Mouse (Mus musculus) MEL (cell line): ENCODE measurements at regions not wholly inside any gene's neighbourhood (a gene's known extent, or its start where the extent isn't known, plus 50 kb on each side); places are given as distances from the start of the nearest gene placed in this dataset.

Experiments used
- DNase-seq: peaks from one replicate; pipeline ENCODE4 v3.0.0; 2011; ENCODE audit warnings: low read depth, low spot score
- H3K27ac ChIP-seq: 2 replicates; pipeline ENCODE4 v1.5.1; 2012; ENCODE audit warnings: low read depth, mild to moderate bottlenecking, control low read depth, low read length, moderate library complexity; ENCODE audit not compliant: control insufficient read depth
- H3K27me3 ChIP-seq, 2 experiments: fragments of 150-350 bp in 1 of 2; sonication (generic) in 1 of 2; 2 replicates each; pipeline ENCODE4 v1.6.1; 2012; ENCODE audit warnings: low read length in 2 of 2, mild to moderate bottlenecking in 2 of 2, improper control_type of control experiment in 1 of 2, moderate library complexity in 1 of 2; ENCODE audit not compliant: insufficient read depth in 2 of 2, control insufficient read depth in 1 of 2
- H3K36me3 ChIP-seq, 2 experiments: 2 replicates each; pipeline ENCODE4 v1.6.1; 2012 to 2014; ENCODE audit warnings: low read length in 2 of 2, improper control_type of control experiment in 1 of 2, inconsistent platforms in 1 of 2, mild to moderate bottlenecking in 1 of 2; ENCODE audit not compliant: insufficient read depth in 2 of 2, control insufficient read depth in 1 of 2
- H3K4me1 ChIP-seq, 2 experiments: fragments of 150-350 bp in 1 of 2; sonication (generic) in 1 of 2; 2 replicates each; pipeline ENCODE4 v1.6.1; 2012; ENCODE audit warnings: low read length in 2 of 2, improper control_type of control experiment in 1 of 2, mild to moderate bottlenecking in 1 of 2; ENCODE audit not compliant: insufficient read depth in 2 of 2, control insufficient read depth in 1 of 2
- H3K4me3 ChIP-seq, 2 experiments: fragments of 150-350 bp in 1 of 2; sonication (generic) in 1 of 2; 2 replicates each; pipeline ENCODE4 v1.5.1; 2012; ENCODE audit warnings: low read depth in 2 of 2, low read length in 2 of 2, mild to moderate bottlenecking in 2 of 2, moderate library complexity in 2 of 2, control low read depth in 1 of 2, improper control_type of control experiment in 1 of 2; ENCODE audit not compliant: control insufficient read depth in 1 of 2, insufficient read depth in 1 of 2
- H3K79me2 ChIP-seq: 2 replicates; pipeline ENCODE4 v1.6.1; 2012; ENCODE audit warnings: mild to moderate bottlenecking, low read length, moderate library complexity; ENCODE audit not compliant: control insufficient read depth, poor library complexity, insufficient read depth
- H3K9ac ChIP-seq: 2 replicates; pipeline ENCODE4 v1.6.1; 2012; ENCODE audit warnings: low read depth, mild to moderate bottlenecking, control low read depth, low read length, moderate library complexity; ENCODE audit not compliant: control insufficient read depth, poor library complexity, severe bottlenecking
- H3K9me3 ChIP-seq: fragments of 150-350 bp; sonication (generic); replicated peaks from 2 replicates; pipeline ENCODE4 v1.6.1; 2012; ENCODE audit warnings: mild to moderate bottlenecking, low read length, improper control_type of control experiment, moderate library complexity; ENCODE audit not compliant: insufficient read depth
- BHLHE40 ChIP-seq: IDR thresholded peaks from 2 replicates; pipeline ENCODE4 v1.6.1; 2012; ENCODE audit warnings: low read depth, mild to moderate bottlenecking, inconsistent platforms, low read length, improper control_type of control experiment, borderline replicate concordance
- CHD1 ChIP-seq: IDR thresholded peaks from 2 replicates; pipeline ENCODE4 v1.6.1; 2012; ENCODE audit warnings: low read depth, mild to moderate bottlenecking, inconsistent platforms, low read length, improper control_type of control experiment
- CTCF ChIP-seq, 3 experiments: IDR thresholded peaks in 2 of 3; conservative IDR thresholded peaks in 1 of 3; 2 replicates each; pipeline ENCODE4 v1.5.1; 2011 to 2012; ENCODE audit warnings: low read length in 3 of 3, low read depth in 2 of 3, mild to moderate bottlenecking in 2 of 3, improper control_type of control experiment in 1 of 3, inconsistent platforms in 1 of 3, mixed read lengths in 1 of 3, moderate library complexity in 1 of 3; ENCODE audit not compliant: control insufficient read depth in 1 of 3, insufficient read depth in 1 of 3, poor library complexity in 1 of 3, severe bottlenecking in 1 of 3
- ELF1 ChIP-seq: IDR thresholded peaks from 2 replicates; pipeline ENCODE4 v1.6.1; 2014; ENCODE audit warnings: low read depth, mild to moderate bottlenecking, inconsistent platforms, low read length, improper control_type of control experiment, moderate library complexity
- EP300 ChIP-seq, 2 experiments: IDR thresholded peaks; 2 replicates each; pipeline ENCODE4 v1.6.1; 2011; ENCODE audit warnings: improper control_type of control experiment in 2 of 2, low read length in 2 of 2, low read depth in 1 of 2, mild to moderate bottlenecking in 1 of 2
- ETS1 ChIP-seq: IDR thresholded peaks from 2 replicates; pipeline ENCODE4 v1.6.1; 2012; ENCODE audit warnings: low read depth, mild to moderate bottlenecking, inconsistent platforms, low read length, improper control_type of control experiment, moderate library complexity
- GABPA ChIP-seq: IDR thresholded peaks from 2 replicates; pipeline ENCODE4 v1.6.1; 2012; ENCODE audit warnings: low read depth, mild to moderate bottlenecking, inconsistent platforms, low read length, improper control_type of control experiment, moderate library complexity
- GATA1 ChIP-seq: IDR thresholded peaks from 2 replicates; pipeline ENCODE4 v1.6.1; 2011; ENCODE audit warnings: low read depth, low read length, improper control_type of control experiment
- KAT2A ChIP-seq: conservative IDR thresholded peaks from 2 replicates; pipeline ENCODE4 v1.6.1; 2012; ENCODE audit warnings: low read depth, low read length, improper control_type of control experiment, inconsistent platforms
- MAFK ChIP-seq: IDR thresholded peaks from 2 replicates; pipeline ENCODE4 v1.6.1; 2011; ENCODE audit warnings: low read depth, mild to moderate bottlenecking, low read length, improper control_type of control experiment, borderline replicate concordance
- MAX ChIP-seq: IDR thresholded peaks from 2 replicates; pipeline ENCODE4 v1.6.1; 2011; ENCODE audit warnings: low read length, improper control_type of control experiment
- MAZ ChIP-seq: IDR thresholded peaks from 2 replicates; pipeline ENCODE4 v1.6.1; 2012; ENCODE audit warnings: low read depth, mild to moderate bottlenecking, inconsistent platforms, low read length, improper control_type of control experiment
- MEF2A ChIP-seq: IDR thresholded peaks from 2 replicates; pipeline ENCODE4 v1.6.1; 2014; ENCODE audit warnings: low read depth, mild to moderate bottlenecking, inconsistent platforms, low read length, improper control_type of control experiment; ENCODE audit not compliant: poor library complexity, insufficient replicate concordance, severe bottlenecking; ENCODE audit errors: extremely low read depth
- MXI1 ChIP-seq: IDR thresholded peaks from 2 replicates; pipeline ENCODE4 v1.6.1; 2011; ENCODE audit warnings: mild to moderate bottlenecking, low read depth, low read length, improper control_type of control experiment
- MYC ChIP-seq: IDR thresholded peaks from 2 replicates; pipeline ENCODE4 v1.6.1; 2011; ENCODE audit warnings: low read depth, mild to moderate bottlenecking, low read length, improper control_type of control experiment, moderate library complexity
- NELFE ChIP-seq: IDR thresholded peaks from 2 replicates; pipeline ENCODE4 v1.6.1; 2011; ENCODE audit warnings: low read depth, low read length, improper control_type of control experiment
- NRF1 ChIP-seq: IDR thresholded peaks from 2 replicates; pipeline ENCODE4 v1.6.1; 2014; ENCODE audit warnings: low read depth, mild to moderate bottlenecking, inconsistent platforms, low read length, improper control_type of control experiment, moderate library complexity; ENCODE audit not compliant: poor library complexity, insufficient read depth, severe bottlenecking
- POLR2A ChIP-seq, 2 experiments: IDR thresholded peaks; 2 replicates each; pipeline ENCODE4 v1.6.1; 2011 to 2012; ENCODE audit warnings: low read length in 2 of 2, mild to moderate bottlenecking in 2 of 2, control low read depth in 1 of 2, improper control_type of control experiment in 1 of 2, low read depth in 1 of 2, moderate library complexity in 1 of 2; ENCODE audit not compliant: control insufficient read depth in 1 of 2, insufficient read depth in 1 of 2, poor library complexity in 1 of 2
- POLR2AphosphoS5 ChIP-seq: IDR thresholded peaks from 2 replicates; pipeline ENCODE4 v1.6.1; 2012; ENCODE audit warnings: low read depth, borderline replicate concordance, mild to moderate bottlenecking, inconsistent platforms, low read length, moderate library complexity, mixed read lengths
- RAD21 ChIP-seq: IDR thresholded peaks from 2 replicates; pipeline ENCODE4 v1.6.1; 2011; ENCODE audit warnings: mild to moderate bottlenecking, low read depth, low read length, improper control_type of control experiment
- SMC3 ChIP-seq: IDR thresholded peaks from 2 replicates; pipeline ENCODE4 v1.6.1; 2011; ENCODE audit warnings: low read depth, low read length, improper control_type of control experiment
- TCF12 ChIP-seq: IDR thresholded peaks from 2 replicates; pipeline ENCODE4 v1.6.1; 2014; ENCODE audit warnings: low read depth, mild to moderate bottlenecking, inconsistent platforms, low read length, improper control_type of control experiment, moderate library complexity
- UBTF ChIP-seq: IDR thresholded peaks from 2 replicates; pipeline ENCODE4 v1.6.1; 2012; ENCODE audit warnings: low read depth, mild to moderate bottlenecking, inconsistent platforms, low read length, improper control_type of control experiment, moderate library complexity, borderline replicate concordance; ENCODE audit not compliant: insufficient read depth
- USF2 ChIP-seq, 2 experiments: IDR thresholded peaks; 2 replicates each; pipeline ENCODE4 v1.6.1; 2011 to 2012; ENCODE audit warnings: improper control_type of control experiment in 2 of 2, low read length in 2 of 2, borderline replicate concordance in 1 of 2, inconsistent platforms in 1 of 2, low read depth in 1 of 2, mild to moderate bottlenecking in 1 of 2; ENCODE audit not compliant: insufficient read depth in 1 of 2
- ZMIZ1 ChIP-seq: IDR thresholded peaks from 2 replicates; pipeline ENCODE4 v1.6.1; 2012; ENCODE audit warnings: low read depth, mild to moderate bottlenecking, inconsistent platforms, low read length, improper control_type of control experiment, moderate library complexity
- ZNF384 ChIP-seq: IDR thresholded peaks from 2 replicates; pipeline ENCODE4 v1.6.1; 2012; ENCODE audit warnings: low read depth, mild to moderate bottlenecking, inconsistent platforms, low read length, improper control_type of control experiment

DNA sequence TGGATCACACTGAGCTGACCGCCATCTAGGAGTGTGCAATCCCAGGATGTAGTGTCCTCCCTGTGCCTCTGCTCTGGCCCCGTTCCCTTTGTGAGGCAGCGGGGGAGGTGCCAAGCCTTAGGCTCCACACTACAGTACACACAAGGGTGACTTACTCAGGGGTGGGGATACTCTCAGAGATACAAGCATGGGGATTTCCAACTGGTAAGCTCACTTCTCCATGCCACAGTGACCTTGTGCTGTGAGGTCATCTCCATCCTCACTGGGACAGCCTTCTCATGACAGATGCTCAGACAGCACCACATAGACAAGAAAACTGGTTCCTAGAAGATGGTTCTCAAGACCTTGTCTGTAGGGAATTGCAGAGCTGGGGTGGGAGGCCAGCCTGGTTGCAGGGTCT lies 445.6 kb downstream of the Ptpru start:
- no peaks in the 10 kb centered on the region for H3K79me2 ChIP-seq
- H3K4me3 ChIP-seq = no peak overlapping the region
- no peak for DNase-seq
- TF ChIP-seq SMC3 (no peak), NRF1 (no peak), MYC (no peak), TCF12 (no peak), MAX (no peak), EP300 (IDR thresholded peaks at IDR 0.05; ENCODE audit: low read depth in 1 of 2, low read length in 2 of 2) (no peak), USF2 (IDR thresholded peaks at IDR 0.05; ENCODE audit: borderline replicate concordance in 1 of 2, insufficient read depth in 1 of 2, low read depth in 1 of 2, low read length in 2 of 2) (no peak), ETS1 (no peak), POLR2A (IDR thresholded peaks at IDR 0.05; ENCODE audit: control insufficient read depth in 1 of 2, insufficient read depth in 1 of 2, low read depth in 1 of 2, low read length in 2 of 2, poor library complexity in 1 of 2) (no peak), ZNF384 (no peak), MAZ (no peak), CTCF (IDR thresholded peaks at IDR 0.05 in 2 of 3, conservative IDR thresholded peaks at IDR 0.05 in 1 of 3; ENCODE audit: control insufficient read depth in 1 of 3, insufficient read depth in 1 of 3, low read depth in 2 of 3, low read length in 3 of 3, poor library complexity in 1 of 3, severe bottlenecking in 1 of 3) (no peak), NELFE (no peak)
- H3K9me3 ChIP-seq = no peaks in the 10 kb centered on the region
- no peaks in the 10 kb centered on the region for H3K27me3 ChIP-seq
- no peak overlapping the region for H3K9ac ChIP-seq
- no peak overlapping the region for H3K27ac ChIP-seq
- no peaks in the 10 kb centered on the region for H3K36me3 ChIP-seq
- no peaks in the 10 kb centered on the region for H3K4me1 ChIP-seq

DNA sequence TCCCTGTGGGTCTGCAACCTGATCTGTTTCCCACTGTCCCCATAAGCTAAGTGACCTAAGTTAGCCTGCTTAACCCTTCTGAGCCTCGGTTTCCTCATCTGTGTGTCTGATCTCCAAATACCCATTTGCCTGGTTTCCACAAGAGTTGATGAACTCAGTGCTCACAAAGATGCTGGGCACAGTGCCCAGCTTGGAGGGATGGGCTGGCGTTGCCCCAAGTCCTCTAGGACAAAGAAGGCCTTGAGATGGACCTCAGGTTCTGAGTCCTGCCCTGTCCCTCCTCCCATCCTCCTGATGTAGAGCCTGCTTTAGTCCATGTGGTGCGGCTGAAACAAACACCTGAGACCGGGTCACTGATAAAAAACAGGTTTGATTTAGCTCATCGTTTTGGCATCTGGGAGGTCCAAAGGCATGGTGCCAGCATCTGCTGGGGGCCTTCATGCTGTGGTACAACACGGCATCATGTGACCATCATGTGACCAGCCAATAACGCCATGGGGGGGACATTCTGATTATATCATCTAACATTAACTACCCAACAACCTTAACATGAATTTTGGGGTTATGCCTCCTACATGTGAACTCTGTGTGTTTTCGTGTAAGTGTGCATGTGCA lies 441.8 kb downstream of the Ptpru start:
- TF ChIP-seq ELF1 (no peak), CTCF (IDR thresholded peaks at IDR 0.05 in 2 of 3, conservative IDR thresholded peaks at IDR 0.05 in 1 of 3; ENCODE audit: control insufficient read depth in 1 of 3, insufficient read depth in 1 of 3, low read depth in 2 of 3, low read length in 3 of 3, poor library complexity in 1 of 3, severe bottlenecking in 1 of 3) (no peak), ZMIZ1 (no peak), MEF2A (no peak), POLR2AphosphoS5 (no peak), NELFE (no peak), KAT2A (no peak), MAX (no peak), MXI1 (no peak), UBTF (no peak), SMC3 (no peak), RAD21 (no peak), GATA1 (no peak), CHD1 (no peak), POLR2A (IDR thresholded peaks at IDR 0.05; ENCODE audit: control insufficient read depth in 1 of 2, insufficient read depth in 1 of 2, low read depth in 1 of 2, low read length in 2 of 2, poor library complexity in 1 of 2) (no peak), MAFK (no peak), BHLHE40 (no peak), GABPA (no peak)
- Histone ChIP-seq H3K79me2 (no peaks in the 10 kb centered on the region), H3K4me1 (no peaks in the 10 kb centered on the region), H3K27ac (no peak overlapping the region), H3K27me3 (no peaks in the 10 kb centered on the region), H3K36me3 (no peaks in the 10 kb centered on the region), H3K9ac (no peak overlapping the region), H3K9me3 (no peaks in the 10 kb centered on the region), H3K4me3 (no peak overlapping the region)
- DNase-seq = no peak
